Mouse (Mus musculus) neural tube, embryonic 15.5 days (tissue): Measurements from ENCODE around the gene Scyl3. TPM values are rescaled to one million over a fixed set of nuclear protein-coding genes. Genes with fewer than 3 reads are reported as not detected.

Source experiments
- polyA plus RNA-seq: library from polyadenylated mRNA; unstranded; fragments of >200 nt; fragmentation: Nextera tagmentation; extraction: Ambion mirVana; gene quantifications from 2 replicates; pipeline ENCODE4 v1.2.1, GENCODE M21; 2015

Scyl3 gene
- polyA plus RNA-seq, 1 experiment from 2014 or later = 13.8 TPM

Other genes with a start within 250 kb of the Scyl3 start
- 0.12 TPM in 1 of 2 replicates, not detected in the other for gene Mettl11b, start 203.9 kb upstream of the Scyl3 start, polyA plus RNA-seq
- gene Kifap3, start 149.5 kb upstream of the Scyl3 start, polyA plus RNA-seq = 112 and 131 TPM in 2 replicates
- 3.8 and 6.8 TPM in 2 replicates for gene BC055324, start 65.7 kb downstream of the Scyl3 start, polyA plus RNA-seq
- gene Mettl18, start 65.8 kb downstream of the Scyl3 start, polyA plus RNA-seq = 7.6 and 8.1 TPM in 2 replicates
- 0.29 TPM in 1 of 2 replicates, not detected in the other for gene Sele, start 119.1 kb downstream of the Scyl3 start, polyA plus RNA-seq
- gene Sell, start 132.9 kb downstream of the Scyl3 start, polyA plus RNA-seq = 0.26 and 29.6 TPM in 2 replicates
- gene Selp, start 186.2 kb downstream of the Scyl3 start, polyA plus RNA-seq = 0.22 TPM in 1 of 2 replicates, not detected in the other
- 0.10 and 0.26 TPM in 2 replicates for gene F5, start 222.7 kb downstream of the Scyl3 start, polyA plus RNA-seq